Mouse (Mus musculus) neural tube, embryonic 15.5 days (tissue): ENCODE results near the gene Serpinb3d. TPM values are rescaled to one million over a fixed set of nuclear protein-coding genes. Genes with fewer than 3 reads are reported as not detected.
"Not testable (repeated sequence)": the region's sequence is repeated elsewhere in the genome, so short reads cannot be mapped to it uniquely, and the experiment has no call there.

ENCODE experiments used
- ATAC-seq: fragments of 200-750 bp; cut with Nextera tagmentation; 2 replicates; pipeline ENCODE4 v1.8.0; 2017; ENCODE audit warnings: mild to moderate bottlenecking, moderate TSS enrichment, moderate library complexity; ENCODE audit not compliant: low FRiP score
- H3K27ac ChIP-seq: fragments of 300-500 bp; sonication (generic); replicated peaks from 2 replicates; pipeline ENCODE4 v1.5.1; 2015; ENCODE audit warnings: mild to moderate bottlenecking, inconsistent platforms
- H3K27me3 ChIP-seq: fragments of 300-500 bp; sonication (generic); replicated peaks from 2 replicates; pipeline ENCODE4 v1.6.1; 2015; ENCODE audit warnings: inconsistent platforms
- H3K36me3 ChIP-seq: fragments of 300-500 bp; sonication (generic); 2 replicates; pipeline ENCODE4 v1.6.1; 2015; ENCODE audit warnings: inconsistent platforms
- H3K4me1 ChIP-seq: fragments of 300-500 bp; sonication (generic); 2 replicates; pipeline ENCODE4 v1.6.1; 2015; ENCODE audit warnings: inconsistent platforms
- H3K4me2 ChIP-seq: fragments of 300-500 bp; sonication (generic); 2 replicates; pipeline ENCODE4 v1.6.1; 2015; ENCODE audit warnings: inconsistent platforms, mild to moderate bottlenecking, moderate library complexity
- H3K4me3 ChIP-seq: fragments of 300-500 bp; sonication (generic); replicated peaks from 2 replicates; pipeline ENCODE4 v1.5.1; 2015; ENCODE audit warnings: mild to moderate bottlenecking, inconsistent platforms
- H3K9ac ChIP-seq: fragments of 300-500 bp; sonication (generic); replicated peaks from 2 replicates; pipeline ENCODE4 v1.6.1; 2015; ENCODE audit warnings: mild to moderate bottlenecking, inconsistent platforms
- H3K9me3 ChIP-seq: fragments of 300-500 bp; sonication (generic); replicated peaks from 2 replicates; pipeline ENCODE4 v1.6.1; 2016; ENCODE audit warnings: inconsistent platforms
- WGBS: fragments of 180-500 bp; shearing (Covaris S2); methylation state at CpG from one replicate; pipeline ENCODE4 v1.1.7; 2015; ENCODE audit warnings: mixed read lengths; 5-methylcytosine and 5-hydroxymethylcytosine counted together
- polyA plus RNA-seq: library from polyadenylated mRNA; unstranded; fragments of >200 nt; fragmentation: Nextera tagmentation; extraction: Ambion mirVana; gene quantifications from 2 replicates; pipeline ENCODE4 v1.2.1, GENCODE M21; 2015

Serpinb3d gene
- not detected in 2 replicates for polyA plus RNA-seq

DNA sequence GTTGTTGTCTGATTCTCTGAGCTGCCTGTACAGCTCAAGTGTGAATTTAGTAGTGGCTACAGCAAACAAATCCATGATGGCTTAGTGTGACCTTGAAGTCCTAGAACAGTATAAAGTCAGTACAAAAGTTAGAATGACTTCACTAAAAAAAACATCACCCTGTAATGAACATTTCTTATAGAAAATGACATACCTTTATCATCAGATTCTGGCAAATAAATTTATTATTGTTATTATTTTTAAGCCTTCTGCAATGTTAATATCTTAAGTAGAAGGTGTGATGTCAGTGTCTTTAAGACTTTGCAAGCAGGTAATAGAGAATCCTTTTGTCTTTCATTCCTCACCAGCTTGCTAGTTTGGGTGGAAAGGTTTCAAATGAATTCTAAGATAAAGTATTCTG, at the start of gene Serpinb3d:
Gene Serpinb3d (minus strand): TSS at position 101 of the 400 bp plus-strand sequence.
- no peak for ATAC-seq
- Histone ChIP-seq H3K36me3 (no peaks in the 10 kb centered on the region), H3K4me2 (no peak within 1 kb of the TSS), H3K4me3 (no peak within 1 kb of the TSS), H3K9ac (no peak within 1 kb of the TSS), H3K27me3 (no peaks in the 10 kb centered on the region), H3K9me3 (no peaks in the 10 kb centered on the region), H3K4me1 (no peaks in the 10 kb centered on the region), H3K27ac (no peak within 1 kb of the TSS)

GRCm38 (mm10) chr1:107127453-107127852, 44.1 kb upstream of the Serpinb3d start:
- not testable (repeated sequence) for H3K36me3 ChIP-seq, H3K4me2 ChIP-seq, H3K27me3 ChIP-seq, H3K9me3 ChIP-seq, H3K9ac ChIP-seq, H3K4me3 ChIP-seq, ATAC-seq, H3K27ac ChIP-seq, H3K4me1 ChIP-seq

GRCm38 (mm10) chr1:107098417-107098816, 15.1 kb upstream of the Serpinb3d start:
- H3K9me3 ChIP-seq: no peaks in the 10 kb centered on the region
- no peak; the same call in 1 of the 2 replicates for ATAC-seq
- H3K4me3 ChIP-seq: no peak overlapping the region
- WGBS: 88% methylated on average over 2 of the region's 2 CpGs
- H3K4me2 ChIP-seq: no peak overlapping the region
- no peaks in the 10 kb centered on the region for H3K27me3 ChIP-seq
- no peak overlapping the region for H3K9ac ChIP-seq
- no peaks in the 10 kb centered on the region for H3K36me3 ChIP-seq
- no peaks in the 10 kb centered on the region for H3K4me1 ChIP-seq
- H3K27ac ChIP-seq: no peak overlapping the region

DNA sequence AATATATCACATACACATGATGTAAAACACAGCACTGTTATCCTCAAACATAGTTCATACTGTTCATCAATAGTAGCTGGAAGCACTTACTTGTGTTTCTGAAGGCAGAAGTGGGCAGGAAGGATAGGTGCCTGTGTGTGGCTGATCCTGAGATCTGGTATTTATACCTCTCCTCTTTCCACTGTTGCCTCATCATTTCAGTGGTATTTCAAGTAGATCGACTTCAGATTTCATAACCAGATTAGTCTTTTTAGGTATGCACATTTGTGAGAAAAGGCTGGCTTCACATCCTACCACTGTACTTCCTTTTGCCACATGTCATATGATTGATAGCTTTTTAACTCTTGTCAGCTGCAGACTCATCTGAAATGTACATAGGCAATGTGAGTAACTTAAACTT, 31.1 kb downstream of the Serpinb3d start, which contains the start of gene Serpinb3a:
Gene Serpinb3a (minus strand): TSS at position 101 of the 400 bp plus-strand sequence.
- Histone ChIP-seq H3K27me3 (no peaks in the 10 kb centered on the region), H3K9ac (no peak within 1 kb of the TSS), H3K27ac (no peak within 1 kb of the TSS), H3K4me3 (no peak within 1 kb of the TSS), H3K36me3 (no peaks in the 10 kb centered on the region), H3K9me3 (no peaks in the 10 kb centered on the region), H3K4me1 (no peaks in the 10 kb centered on the region), H3K4me2 (no peak within 1 kb of the TSS)
- ATAC-seq: no peak
- WGBS: 91% methylated on average over 1 of the region's 1 CpGs

DNA sequence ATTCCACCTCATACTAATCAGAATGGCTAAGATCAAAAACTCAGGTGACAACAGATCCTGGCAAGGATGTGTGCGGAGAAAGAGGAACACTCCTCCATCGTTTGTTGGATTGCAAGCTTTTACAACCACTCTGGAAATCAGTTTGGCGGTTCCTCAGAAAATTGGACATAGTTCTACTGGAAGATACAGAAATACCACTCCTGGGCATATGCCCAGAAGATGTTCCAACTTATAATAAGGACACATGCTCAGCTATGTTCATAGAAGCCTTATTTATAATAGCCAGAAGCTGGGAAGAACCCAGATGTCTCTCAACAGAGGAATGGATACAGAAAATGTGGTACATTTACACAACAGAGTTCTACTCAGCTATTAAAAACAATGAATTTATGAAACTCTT, 49.1 kb downstream of the Serpinb3d start:
- not testable (repeated sequence) for H3K27ac ChIP-seq, ATAC-seq, H3K27me3 ChIP-seq

More for the DNA sequence above, 49.1 kb downstream of the Serpinb3d start:
- H3K4me3 ChIP-seq, H3K4me2 ChIP-seq, H3K36me3 ChIP-seq, H3K4me1 ChIP-seq, H3K9ac ChIP-seq, H3K9me3 ChIP-seq: not testable (repeated sequence)
- 90% methylated on average over 3 of the region's 3 CpGs for WGBS

Other genes starting within 250 kb of the Serpinb3d start
- gene Serpinb5, start 222.3 kb downstream of the Serpinb3d start, polyA plus RNA-seq: 0.29 and 0.41 TPM in 2 replicates
- gene Serpinb12, start 149.1 kb downstream of the Serpinb3d start, polyA plus RNA-seq: 0.12 and 0.47 TPM in 2 replicates
- gene Serpinb13, start 102.5 kb downstream of the Serpinb3d start, polyA plus RNA-seq: not detected in 2 replicates
- gene Serpinb3a, start 31.2 kb downstream of the Serpinb3d start, polyA plus RNA-seq: 0.75 TPM in 1 of 2 replicates, not detected in the other
- gene Serpinb3b, start 194.9 kb upstream of the Serpinb3d start, polyA plus RNA-seq: not detected in 2 replicates
- 0.10 TPM in 1 of 2 replicates, not detected in the other for gene Serpinb3c, start 194.9 kb upstream of the Serpinb3d start, polyA plus RNA-seq